Mouse (Mus musculus) liver, embryonic 15.5 days (tissue): ENCODE results near the gene Pan2. TPM values are rescaled to one million over a fixed set of nuclear protein-coding genes. Genes with fewer than 3 reads are reported as not detected.
"Not testable (repeated sequence)": the region's sequence is repeated elsewhere in the genome, so short reads cannot be mapped to it uniquely, and the experiment has no call there.

Experiments used
- ATAC-seq: fragments of 200-750 bp; cut with Nextera tagmentation; 2 replicates; pipeline ENCODE4 v1.8.0; 2017; ENCODE audit warnings: moderate number of reproducible peaks, mild to moderate bottlenecking, moderate library complexity; ENCODE audit not compliant: insufficient read depth
- H3K27ac ChIP-seq: fragments of 300-500 bp; sonication (generic); replicated peaks from 2 replicates; pipeline ENCODE4 v1.5.1; 2015; ENCODE audit warnings: mild to moderate bottlenecking, inconsistent platforms
- H3K27me3 ChIP-seq: fragments of 300-500 bp; sonication (generic); 2 replicates; pipeline ENCODE4 v1.6.1; 2015; ENCODE audit warnings: mild to moderate bottlenecking, inconsistent platforms
- H3K36me3 ChIP-seq: fragments of 300-500 bp; sonication (generic); replicated peaks from 2 replicates; pipeline ENCODE4 v1.6.1; 2015; ENCODE audit warnings: moderate library complexity, mild to moderate bottlenecking, inconsistent platforms
- H3K4me1 ChIP-seq: fragments of 300-500 bp; sonication (generic); replicated peaks from 2 replicates; pipeline ENCODE4 v1.6.1; 2015; ENCODE audit warnings: inconsistent platforms
- H3K4me2 ChIP-seq: fragments of 300-500 bp; sonication (generic); 2 replicates; pipeline ENCODE4 v1.6.1; 2015; ENCODE audit warnings: moderate library complexity, mild to moderate bottlenecking, inconsistent platforms
- H3K4me3 ChIP-seq: fragments of 300-500 bp; sonication (generic); replicated peaks from 2 replicates; pipeline ENCODE4 v1.5.1; 2015; ENCODE audit warnings: mild to moderate bottlenecking, inconsistent platforms
- H3K9ac ChIP-seq: fragments of 300-500 bp; sonication (generic); 2 replicates; pipeline ENCODE4 v1.6.1; 2015; ENCODE audit warnings: moderate library complexity, mild to moderate bottlenecking, inconsistent platforms
- H3K9me3 ChIP-seq: fragments of 300-500 bp; sonication (generic); replicated peaks from 2 replicates; pipeline ENCODE4 v1.6.1; 2016; ENCODE audit warnings: inconsistent platforms
- WGBS: fragments of 180-500 bp; shearing (Covaris S2); methylation state at CpG from one replicate; pipeline ENCODE4 v1.1.7; 2015; ENCODE audit warnings: mixed read lengths; ENCODE audit not compliant: insufficient replicate concordance; 5-methylcytosine and 5-hydroxymethylcytosine counted together
- polyA plus RNA-seq: library from polyadenylated mRNA; unstranded; fragments of >200 nt; fragmentation: Nextera tagmentation; extraction: Ambion mirVana; gene quantifications from 2 replicates; pipeline ENCODE4 v1.2.1, GENCODE M21; 2015

Pan2 gene
- polyA plus RNA-seq, 1 experiment from 2014 or later: 12.9 TPM

- no peak for ATAC-seq
- H3K27ac ChIP-seq: peak overlapping the region; percentile 73
- H3K9me3 ChIP-seq: no peaks in the 10 kb centered on the region
- H3K4me1 ChIP-seq: peaks cover 28% of the 10 kb centered on the region
- no peaks in the 10 kb centered on the region for H3K27me3 ChIP-seq
- H3K36me3 ChIP-seq: no peaks in the 10 kb centered on the region
- peak overlapping the region; percentile 83 for H3K4me2 ChIP-seq
- H3K4me3 ChIP-seq: peak overlapping the region; percentile 79
- peak overlapping the region; percentile 59; the same call in 1 of the 2 replicates for H3K9ac ChIP-seq
- 79% methylated on average over 16 of the region's 16 CpGs for WGBS
Measured at GRCm38 (mm10) chr10:128269206-128269910, 33.8 kb upstream of the Pan2 start.

- under 1% methylated on average over 43 of the region's 43 CpGs for WGBS
- no peaks in the 10 kb centered on the region for H3K36me3 ChIP-seq
- H3K9me3 ChIP-seq: no peaks in the 10 kb centered on the region
- H3K4me1 ChIP-seq: peaks cover 28% of the 10 kb centered on the region
- H3K4me2 ChIP-seq: peak within 1 kb of the TSS; percentile 83
- peak within 1 kb of the TSS; percentile 78 for H3K9ac ChIP-seq
- peak within 1 kb of the TSS; percentile 79 for H3K4me3 ChIP-seq
- ATAC-seq: peak; percentile 97
- H3K27ac ChIP-seq: peak within 1 kb of the TSS; percentile 75
- H3K27me3 ChIP-seq: no peaks in the 10 kb centered on the region
Measured at GRCm38 (mm10) chr10:128270287-128270841, 32.8 kb upstream of the Pan2 start, which contains the start of gene Stat2. TSS of gene Stat2 (plus strand) at chr10:128270559.

DNA sequence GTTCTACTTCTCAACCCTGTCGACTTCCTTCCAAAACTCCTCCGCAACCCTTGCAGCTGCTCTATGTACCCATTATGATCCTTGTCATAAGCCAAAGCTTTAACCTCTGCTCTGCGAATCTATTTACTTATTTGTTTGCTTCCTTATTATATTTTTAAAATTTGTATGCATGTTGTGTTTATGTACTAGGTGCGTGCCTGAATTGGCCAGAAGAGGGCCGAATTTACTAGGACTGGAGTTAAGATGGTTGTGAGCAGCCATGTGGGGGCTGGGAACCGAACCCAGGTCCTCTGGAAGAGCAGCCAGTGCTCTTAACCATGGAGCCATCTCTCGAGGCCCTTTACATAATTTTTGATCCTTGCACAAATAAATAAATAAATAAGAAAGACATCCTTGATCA is 32.3 kb upstream of the Pan2 start:
- peak overlapping the region; percentile 79 for H3K4me3 ChIP-seq
- H3K4me2 ChIP-seq: peak overlapping the region; percentile 83
- peak overlapping the region; percentile 78 for H3K9ac ChIP-seq
- peak overlapping the region; percentile 75 for H3K27ac ChIP-seq
- 31% methylated on average over 7 of the region's 7 CpGs for WGBS
- H3K4me1 ChIP-seq: peaks cover 28% of the 10 kb centered on the region
- ATAC-seq: no peak
- no peaks in the 10 kb centered on the region for H3K27me3 ChIP-seq
- H3K36me3 ChIP-seq: no peaks in the 10 kb centered on the region
- H3K9me3 ChIP-seq: no peaks in the 10 kb centered on the region

DNA sequence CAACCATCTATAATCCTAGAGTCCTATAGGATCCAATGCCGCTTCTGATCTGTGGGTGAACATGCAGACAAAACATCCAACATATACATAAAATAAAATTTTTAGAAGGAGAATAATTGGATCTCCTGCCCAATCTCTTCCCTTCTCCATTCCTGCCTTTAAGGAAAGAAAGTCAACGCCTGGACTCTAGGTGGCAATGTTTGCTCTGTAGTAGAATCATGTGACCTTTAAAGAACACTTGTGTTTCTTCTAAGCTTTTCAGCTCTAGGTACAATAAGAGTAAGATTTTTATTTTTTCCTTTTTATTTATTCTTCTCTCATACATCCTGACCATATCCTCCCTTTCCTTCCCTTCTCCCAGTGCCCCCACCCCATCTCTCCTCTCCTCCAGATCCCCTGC is 31.3 kb upstream of the Pan2 start:
- Histone ChIP-seq H3K9ac (no peak overlapping the region), H3K27ac (no peak overlapping the region), H3K4me2 (peak overlapping the region; percentile 83)

DNA sequence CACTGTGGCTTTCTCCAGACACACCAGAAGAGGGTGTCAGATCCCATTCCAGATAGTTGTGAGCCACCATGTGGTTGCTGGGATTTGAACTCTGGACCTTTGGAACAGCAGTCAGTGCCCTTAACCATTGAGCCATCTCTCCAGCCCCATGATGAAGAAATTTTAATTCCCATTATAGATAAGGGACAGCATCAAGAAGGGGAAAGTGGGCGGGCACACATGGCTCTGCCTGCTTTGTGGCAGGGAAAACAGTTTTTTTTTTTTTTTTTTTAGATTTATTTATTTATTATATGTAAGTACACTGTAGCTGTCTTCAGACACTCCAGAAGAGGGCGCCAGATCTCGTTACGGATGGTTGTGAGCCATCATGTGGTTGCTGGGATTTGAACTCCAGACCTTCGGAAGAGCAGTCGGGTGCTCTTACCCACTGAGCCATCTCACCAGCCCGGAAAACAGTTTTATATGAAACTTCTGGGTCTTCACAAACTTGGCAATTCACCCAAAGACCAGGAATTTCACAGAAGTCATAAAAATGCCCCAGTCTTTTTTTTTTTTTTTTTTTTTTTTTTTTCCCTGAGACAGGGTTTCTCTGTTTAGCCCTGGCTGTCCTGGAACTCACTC is 30.2 kb upstream of the Pan2 start:
- not testable (repeated sequence) for H3K9me3 ChIP-seq, H3K27me3 ChIP-seq, ATAC-seq, H3K9ac ChIP-seq, H3K27ac ChIP-seq, H3K4me2 ChIP-seq, H3K4me3 ChIP-seq
- Histone ChIP-seq H3K4me1 (peaks cover 28% of the 10 kb centered on the region), H3K36me3 (peaks cover 14% of the 10 kb centered on the region; the same call in 1 of the 2 replicates)
- WGBS: 61% methylated on average over 6 of the region's 7 CpGs

More for the DNA sequence above, 31.3 kb upstream of the Pan2 start:
- H3K9me3 ChIP-seq: no peaks in the 10 kb centered on the region
- no peaks in the 10 kb centered on the region for H3K27me3 ChIP-seq
- H3K4me1 ChIP-seq: peaks cover 28% of the 10 kb centered on the region
- 65% methylated on average over 2 of the region's 2 CpGs for WGBS
- peak overlapping the region; percentile 79; the same call in 1 of the 2 replicates for H3K4me3 ChIP-seq
- no peak for ATAC-seq
- H3K36me3 ChIP-seq: 0 out of 2 replicates have a peak, but pooled peaks cover 9% of the 10 kb centered on the region

- not testable (repeated sequence) for ATAC-seq, H3K4me3 ChIP-seq, H3K27me3 ChIP-seq, H3K9ac ChIP-seq, H3K9me3 ChIP-seq, H3K27ac ChIP-seq, H3K4me2 ChIP-seq
- Histone ChIP-seq H3K36me3 (peaks cover 32% of the 10 kb centered on the region), H3K4me1 (peaks cover 20% of the 10 kb centered on the region)
- 88% methylated on average over 1 of the region's 1 CpGs for WGBS
Measured at GRCm38 (mm10) chr10:128275374-128275773, 27.8 kb upstream of the Pan2 start.

DNA sequence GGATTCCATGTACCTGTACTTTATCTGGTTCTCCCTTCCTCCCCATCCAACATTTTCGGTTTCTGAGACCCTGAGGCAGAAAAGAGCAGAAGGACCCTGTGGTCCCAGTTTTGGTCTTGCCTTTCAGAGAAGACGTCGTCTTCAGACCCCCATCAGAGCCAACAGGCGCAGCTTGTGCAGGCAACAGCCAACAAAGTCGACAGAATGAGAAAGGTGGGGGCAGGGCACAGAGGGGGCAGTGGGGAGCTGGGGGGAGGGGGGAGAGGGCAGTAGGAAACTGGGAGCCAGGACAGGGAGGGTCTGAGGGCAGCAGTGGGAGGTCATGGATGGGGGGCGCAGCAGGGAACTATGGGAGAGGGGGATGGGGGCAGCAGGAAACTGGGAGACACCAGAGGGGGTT is 25.0 kb upstream of the Pan2 start:
- Histone ChIP-seq H3K9ac (no peak overlapping the region), H3K4me2 (no peak overlapping the region), H3K9me3 (no peaks in the 10 kb centered on the region), H3K36me3 (peaks cover 58% of the 10 kb centered on the region), H3K27me3 (no peaks in the 10 kb centered on the region), H3K4me3 (no peak overlapping the region), H3K27ac (no peak overlapping the region), H3K4me1 (no peaks in the 10 kb centered on the region)
- 76% methylated on average over 6 of the region's 6 CpGs for WGBS
- no peak for ATAC-seq

DNA sequence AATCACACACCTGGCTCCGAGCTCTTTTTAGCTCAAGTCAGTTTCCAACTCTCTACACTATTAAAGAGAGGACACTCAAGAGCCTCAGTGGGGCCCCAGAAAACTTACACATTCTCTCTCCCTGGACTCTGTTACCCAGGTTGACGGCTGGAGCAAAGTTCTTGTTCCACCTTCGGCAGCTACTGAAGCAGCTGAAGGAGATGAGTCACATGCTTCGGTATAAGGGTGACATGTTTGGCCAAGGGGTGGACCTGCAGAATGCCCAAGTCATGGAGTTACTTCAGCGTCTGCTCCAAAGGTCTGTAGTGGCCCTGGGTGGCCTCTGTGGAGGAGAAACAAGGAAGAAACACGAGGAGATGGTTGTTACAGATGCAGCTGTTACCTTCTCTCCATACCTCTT is 22.2 kb upstream of the Pan2 start:
- no peak for ATAC-seq
- Histone ChIP-seq H3K4me2 (no peak overlapping the region), H3K9ac (no peak overlapping the region), H3K4me1 (0 out of 2 replicates have a peak, but pooled peaks cover 3% of the 10 kb centered on the region), H3K9me3 (no peaks in the 10 kb centered on the region), H3K36me3 (peaks cover 81% of the 10 kb centered on the region), H3K27me3 (no peaks in the 10 kb centered on the region), H3K4me3 (no peak overlapping the region), H3K27ac (no peak overlapping the region)
- WGBS: 72% methylated on average over 6 of the region's 6 CpGs

DNA sequence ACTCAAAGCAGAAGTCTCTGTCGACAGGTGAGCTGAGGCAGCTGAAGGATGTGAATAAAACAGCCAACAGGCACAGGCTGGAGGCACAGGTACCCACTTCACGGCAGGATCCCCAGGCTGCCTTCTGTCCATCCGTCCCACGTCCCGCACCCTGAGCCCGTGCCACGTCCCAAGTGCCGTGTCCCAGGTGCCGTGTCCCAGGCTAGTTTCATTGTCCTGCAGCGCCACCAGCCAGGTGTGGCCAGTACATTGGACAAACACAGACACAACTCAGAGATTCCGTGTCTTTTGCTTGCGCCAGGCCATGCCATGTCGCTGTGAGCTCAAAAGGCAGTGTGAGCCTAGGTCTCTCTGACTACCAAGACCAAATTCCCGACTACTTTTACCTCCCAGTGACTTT is 21.5 kb upstream of the Pan2 start:
- Histone ChIP-seq H3K27ac (no peak overlapping the region), H3K27me3 (no peaks in the 10 kb centered on the region), H3K36me3 (peaks cover 81% of the 10 kb centered on the region), H3K4me3 (no peak overlapping the region), H3K4me2 (no peak overlapping the region), H3K9ac (no peak overlapping the region), H3K4me1 (0 out of 2 replicates have a peak, but pooled peaks cover 3% of the 10 kb centered on the region), H3K9me3 (no peaks in the 10 kb centered on the region)
- ATAC-seq: no peak
- 88% methylated on average over 14 of the region's 14 CpGs for WGBS

DNA sequence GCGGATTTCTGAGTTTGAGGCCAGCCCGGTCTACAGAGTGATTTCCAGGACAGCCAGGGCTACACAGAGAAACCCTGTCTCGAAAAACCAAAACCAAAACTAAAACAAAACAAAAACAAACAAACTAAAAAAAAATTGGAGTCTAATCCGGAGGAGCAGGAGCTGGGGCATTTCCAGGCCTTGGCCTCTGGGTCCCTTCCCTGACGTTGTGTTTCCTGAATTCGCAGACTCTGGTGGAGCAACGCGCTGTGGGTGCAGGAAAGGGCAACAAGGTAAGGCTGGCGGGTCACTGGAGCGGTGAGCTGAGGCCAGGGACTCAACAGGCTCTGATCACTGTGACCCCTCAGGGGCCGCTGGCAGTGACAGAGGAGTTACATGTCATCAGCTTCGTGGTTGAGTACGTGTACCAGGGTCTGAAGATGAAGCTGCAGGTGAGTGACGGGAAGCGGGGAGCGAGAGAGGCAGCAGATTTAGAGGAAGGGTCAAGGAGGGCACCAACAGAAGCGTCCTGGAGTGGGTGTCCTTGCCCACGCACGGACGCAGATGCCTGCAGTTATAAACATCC is 20.2 kb upstream of the Pan2 start:
- peaks cover 85% of the 10 kb centered on the region for H3K36me3 ChIP-seq
- 76% methylated on average over 20 of the region's 20 CpGs for WGBS
- no peak overlapping the region for H3K4me2 ChIP-seq
- no peak overlapping the region for H3K4me3 ChIP-seq
- H3K27me3 ChIP-seq: no peaks in the 10 kb centered on the region
- no peak for ATAC-seq
- H3K4me1 ChIP-seq: 0 out of 2 replicates have a peak, but pooled peaks cover 3% of the 10 kb centered on the region
- no peaks in the 10 kb centered on the region for H3K9me3 ChIP-seq
- no peak overlapping the region for H3K27ac ChIP-seq
- H3K9ac ChIP-seq: no peak overlapping the region
